Mouse (Mus musculus) embryo, embryonic 10 days (tissue): ENCODE data around the gene C1qb.

Experiments used
- DNase-seq: peaks from one replicate; pipeline ENCODE4 v3.0.0-alpha.2; 2015; ENCODE audit warnings: low spot score

The C1qb gene

GRCm38 (mm10) chr4:136842802-136843201, 43.2 kb downstream of the C1qb start:
- no peak for DNase-seq

GRCm38 (mm10) chr4:136842033-136842432, 44.0 kb downstream of the C1qb start:
- no peak for DNase-seq

DNA sequence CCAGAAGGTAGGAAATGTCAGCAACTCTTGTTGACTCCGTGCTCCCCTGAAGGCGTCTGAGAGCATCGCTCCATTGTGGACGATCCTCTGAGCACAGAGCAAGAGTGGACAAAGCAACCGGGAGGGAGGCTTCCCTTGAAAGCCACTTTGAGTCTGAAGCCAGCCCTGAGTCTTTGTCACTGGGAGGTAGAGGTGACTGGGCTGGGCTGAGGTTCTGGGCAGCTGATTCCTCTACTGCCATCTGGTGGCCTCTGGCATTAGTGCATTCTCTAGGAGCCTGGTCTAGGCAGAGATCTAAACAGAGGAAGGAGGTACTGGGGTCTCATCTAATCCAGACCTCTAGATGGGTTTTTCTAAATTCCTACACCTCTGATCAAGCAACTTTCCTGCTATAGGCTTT, 44.9 kb downstream of the C1qb start:
- DNase-seq, result peak; percentile 91

GRCm38 (mm10) chr4:136838462-136838861, 47.5 kb downstream of the C1qb start:
- no peak for DNase-seq

DNA sequence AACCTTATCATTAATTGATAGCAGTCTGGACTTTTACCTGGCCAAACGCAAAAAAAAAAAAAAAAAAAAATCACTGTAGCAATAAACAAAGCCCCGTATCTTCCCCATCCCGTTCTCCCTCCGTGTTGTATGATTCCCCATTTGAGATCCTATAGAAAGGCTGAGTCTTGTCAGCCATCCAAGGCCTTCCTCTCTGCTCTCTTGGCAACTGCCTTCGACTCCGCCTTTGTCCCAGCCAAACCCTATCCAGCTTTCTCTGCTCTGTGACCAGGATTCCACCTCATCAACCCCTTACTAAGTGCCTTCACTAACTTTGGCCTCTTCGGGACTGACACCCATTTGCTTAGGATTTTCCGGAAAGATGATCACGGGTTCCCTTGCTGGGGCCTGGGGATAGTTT, 48.0 kb downstream of the C1qb start:
- no peak for DNase-seq

- DNase-seq, result peak; percentile 63
Measured at GRCm38 (mm10) chr4:136836387-136836931, 49.5 kb downstream of the C1qb start.

- DNase-seq, result peak; percentile 81
Measured at GRCm38 (mm10) chr4:136835621-136836386, 50.2 kb downstream of the C1qb start, which contains the start of gene Ephb2. TSS of gene Ephb2 (minus strand) at chr4:136835988.

GRCm38 (mm10) chr4:136834815-136835620, 51.0 kb downstream of the C1qb start:
- no peak for DNase-seq

- no peak for DNase-seq
Measured at GRCm38 (mm10) chr4:136834439-136834814, 51.6 kb downstream of the C1qb start.

- DNase-seq, result no peak
Measured at GRCm38 (mm10) chr4:136833619-136834351, 52.2 kb downstream of the C1qb start.

GRCm38 (mm10) chr4:136832559-136833232, 53.3 kb downstream of the C1qb start:
- DNase-seq, result no peak

DNA sequence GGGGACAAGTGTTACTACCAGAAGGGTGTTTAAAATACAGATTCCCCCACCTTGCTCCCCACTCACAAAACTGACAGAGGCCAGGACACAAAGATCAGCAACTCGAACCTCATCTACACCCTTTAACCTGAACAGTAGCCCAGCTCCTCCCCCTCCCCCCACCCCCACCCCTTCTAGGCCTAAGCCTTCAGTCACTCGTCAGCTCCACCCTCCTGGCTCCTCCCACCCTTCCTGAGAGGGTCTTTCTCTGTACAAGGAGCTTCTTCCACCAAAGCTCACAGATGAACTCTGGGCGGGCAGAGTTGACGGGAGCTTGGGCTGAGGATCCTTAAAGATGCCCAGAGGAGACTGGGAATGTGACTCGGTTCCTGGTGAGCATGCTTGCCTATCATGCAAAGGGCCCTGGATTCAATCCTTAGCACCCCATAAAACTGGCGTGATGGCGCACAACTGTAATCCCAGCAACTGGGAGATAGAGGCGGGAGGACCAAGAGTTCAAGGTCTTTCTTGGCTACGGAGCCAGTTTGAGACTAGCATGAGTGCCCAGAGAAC, 55.6 kb downstream of the C1qb start:
- peak; percentile 69 for DNase-seq
